Mouse (Mus musculus) heart, postnatal 4 days (tissue): Measurements from ENCODE around the gene Bik. TPM values are rescaled to one million over a fixed set of nuclear protein-coding genes. Genes with fewer than 3 reads are reported as not detected.
"Not testable (repeated sequence)": the region's sequence is repeated elsewhere in the genome, so short reads cannot be mapped to it uniquely, and the experiment has no call there.

ENCODE experiments used
- DNase-seq: peaks from one replicate; pipeline ENCODE4 v3.0.0; 2021
- total RNA-seq, 2 experiments: library from RNA; stranded (reverse); gene quantifications; 2 replicates each; pipeline ENCODE4 v1.2.3; 2021

Bik gene
- total RNA-seq, result 10 to 100 TPM; 22.8 to 28.0 TPM

- DNase-seq, result peak; percentile 80
Measured at GRCm38 (mm10) chr15:83526424-83527091, at the start of gene Bik. Bik (plus strand) TSS chr15:83526862.

DNA sequence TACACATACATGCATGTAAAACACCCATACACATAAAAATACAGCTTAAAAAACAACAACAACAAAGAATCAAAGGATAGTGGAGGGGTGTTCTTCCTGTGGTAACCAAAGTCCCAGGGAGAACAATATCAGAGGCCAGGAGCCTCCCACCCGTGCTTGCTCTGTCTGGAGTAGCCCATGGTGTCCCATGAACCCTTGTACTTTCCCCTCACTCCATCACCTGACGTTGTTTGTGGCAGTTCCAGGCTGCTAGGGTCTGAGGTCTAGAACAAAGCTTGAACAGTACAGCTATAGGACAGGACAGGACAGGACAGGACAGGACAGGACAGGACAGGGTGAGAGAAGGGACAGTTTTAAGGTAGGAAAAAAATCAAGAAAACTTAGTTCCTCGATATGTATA is 48.6 kb upstream of the Bik start:
- no peak for DNase-seq

DNA sequence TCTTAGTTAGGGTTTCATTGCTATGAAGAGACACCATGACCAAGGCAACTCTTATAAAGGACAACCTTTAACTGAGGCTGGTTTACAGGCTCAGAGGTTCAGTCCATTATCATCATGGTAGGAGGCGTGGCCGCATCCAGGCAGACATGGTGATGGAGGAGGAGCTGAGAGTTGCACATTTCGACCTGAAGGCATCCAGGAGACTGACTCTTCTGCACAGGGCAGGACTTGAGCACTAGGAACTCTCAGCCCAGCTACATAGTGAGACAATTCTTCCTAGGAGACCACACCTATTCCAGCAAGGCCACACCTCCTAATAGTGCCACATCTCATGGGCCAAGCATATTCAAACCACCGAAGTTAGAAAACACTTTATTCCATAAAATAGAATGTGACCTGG is 46.8 kb upstream of the Bik start:
- DNase-seq, result no peak

DNA sequence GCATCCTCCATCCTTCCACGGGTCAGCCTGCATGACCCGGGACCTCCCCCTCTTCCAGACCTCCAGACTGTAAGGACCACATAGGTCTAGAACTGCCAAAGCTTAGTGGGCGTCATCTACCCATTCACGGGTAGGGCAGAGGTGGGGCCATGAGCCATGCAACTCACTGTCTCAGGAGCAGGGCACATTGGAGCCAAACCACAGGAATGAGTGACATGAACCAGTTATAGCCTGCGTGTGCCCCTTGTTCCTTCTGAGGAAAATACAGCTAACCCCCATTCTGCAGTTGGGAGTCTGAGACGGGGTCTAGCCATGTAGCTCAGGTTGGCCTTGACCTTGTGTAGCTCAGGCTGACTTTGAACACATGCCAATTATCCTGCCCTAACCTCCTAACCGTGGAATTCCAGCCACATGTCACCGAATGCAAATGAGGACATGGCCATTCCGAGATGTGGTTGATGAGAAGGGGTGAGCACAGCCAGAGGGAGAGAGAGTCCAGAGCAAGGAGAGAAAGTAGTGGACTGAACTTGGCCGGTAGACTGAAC is 45.4 kb upstream of the Bik start:
- no peak for DNase-seq

DNA sequence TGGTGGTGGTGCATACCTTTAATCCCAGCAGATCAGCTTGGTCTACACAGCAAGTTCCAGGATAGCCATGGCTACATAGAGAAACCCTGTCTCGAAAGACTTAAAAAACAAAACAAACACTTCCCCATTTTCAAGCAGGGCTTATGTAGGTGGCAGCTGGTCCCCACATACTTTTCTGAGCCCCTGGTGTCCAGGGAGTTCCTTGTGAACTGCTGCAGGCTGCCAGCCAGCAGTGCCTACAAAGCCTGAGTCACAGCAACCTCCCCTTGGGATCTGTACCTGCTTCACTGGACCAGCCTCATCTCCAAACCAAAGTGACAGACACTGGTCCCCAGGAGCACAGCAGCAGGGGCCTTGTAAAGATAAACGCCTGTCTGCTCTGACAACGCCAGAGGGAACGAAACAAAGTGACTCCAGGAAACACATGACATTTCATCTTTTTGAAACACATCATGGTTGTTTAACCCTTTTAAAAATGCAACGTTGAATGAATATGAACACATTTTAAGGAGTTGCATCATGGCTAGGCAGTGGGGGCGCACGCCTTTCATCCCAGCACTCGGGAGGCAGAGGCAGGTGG is 43.9 kb upstream of the Bik start:
- DNase-seq, result no peak

DNA sequence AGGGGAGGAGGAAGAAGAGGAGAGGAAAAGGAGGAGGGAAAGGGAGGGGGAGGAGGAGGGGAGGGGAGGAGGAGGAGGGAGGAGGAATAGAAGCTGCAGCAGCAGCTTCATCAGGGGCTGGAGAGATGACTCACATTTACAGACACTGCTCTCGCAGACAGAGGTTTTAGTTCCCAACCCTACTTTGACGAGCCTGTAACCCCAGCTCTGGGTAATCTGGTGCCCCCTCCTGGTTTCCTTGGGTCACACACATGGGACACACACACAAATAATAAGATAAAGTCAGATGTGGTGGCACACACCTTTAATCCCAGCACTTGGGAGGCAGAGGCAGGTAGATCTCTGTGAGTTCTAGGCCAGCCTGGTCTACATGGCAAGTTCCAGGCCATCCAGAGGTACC is 43.2 kb upstream of the Bik start:
- DNase-seq, result peak; percentile 51

DNA sequence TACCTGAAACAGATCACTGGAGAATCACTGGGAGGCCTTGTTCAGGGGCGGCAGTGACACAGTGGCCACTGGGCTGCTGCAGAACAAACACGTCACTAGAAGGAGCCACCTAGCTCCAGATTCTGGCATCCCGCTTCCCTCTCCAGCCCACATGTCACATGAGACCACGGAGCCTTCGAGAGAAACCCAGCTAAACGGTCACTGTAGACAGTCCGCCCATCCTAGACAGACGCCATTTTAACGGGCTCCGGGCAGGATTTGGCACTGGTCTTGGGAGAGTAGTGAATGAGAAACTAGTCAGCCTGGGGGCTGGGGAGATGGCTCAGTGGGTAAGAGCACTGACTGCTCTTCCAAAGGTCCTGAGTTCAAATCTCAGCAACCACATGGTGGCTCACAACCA is 42.4 kb upstream of the Bik start:
- no peak for DNase-seq

- peak; percentile 65 for DNase-seq
Measured at GRCm38 (mm10) chr15:83487477-83488115, 39.1 kb upstream of the Bik start.

DNA sequence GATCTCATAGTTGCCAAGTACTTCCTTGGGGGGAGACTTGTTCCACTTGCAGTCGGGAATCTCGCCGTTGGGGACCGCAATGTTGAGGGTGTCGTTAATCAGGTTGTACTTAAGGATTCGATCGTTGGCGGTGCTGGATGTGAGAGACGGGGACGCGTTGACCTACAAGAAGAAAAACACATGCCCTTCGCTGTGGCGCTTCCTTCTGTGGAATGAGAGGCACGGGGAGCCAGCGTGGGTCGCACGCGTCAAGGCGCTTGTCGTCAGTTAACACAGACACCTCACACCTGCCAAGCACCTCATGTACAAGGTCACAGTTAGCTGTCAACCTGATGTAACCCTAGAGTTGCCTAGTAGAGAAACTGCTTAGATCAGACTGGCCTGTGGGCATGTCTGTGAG is 37.2 kb upstream of the Bik start:
- peak; percentile 52 for DNase-seq

DNA sequence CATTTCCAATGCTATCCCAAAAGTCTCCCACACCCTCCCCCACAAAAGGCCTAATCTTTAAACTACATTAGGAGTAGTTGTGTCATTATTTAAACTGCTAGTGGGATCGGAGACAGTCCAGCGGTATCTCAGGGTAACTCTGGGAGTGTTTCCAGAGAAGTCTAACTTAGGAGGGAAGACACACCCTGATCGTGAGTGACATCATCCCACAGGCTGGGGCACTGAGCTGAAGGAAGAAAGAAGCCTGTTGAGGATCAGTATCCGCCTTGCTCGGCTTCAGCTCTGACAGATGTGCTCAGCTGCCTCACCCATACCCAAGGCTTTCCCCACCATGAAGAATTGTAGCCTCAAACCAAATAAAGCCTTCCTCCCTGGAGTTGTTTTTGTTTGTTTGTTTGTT is 34.8 kb upstream of the Bik start:
- peak; percentile 43 for DNase-seq

DNA sequence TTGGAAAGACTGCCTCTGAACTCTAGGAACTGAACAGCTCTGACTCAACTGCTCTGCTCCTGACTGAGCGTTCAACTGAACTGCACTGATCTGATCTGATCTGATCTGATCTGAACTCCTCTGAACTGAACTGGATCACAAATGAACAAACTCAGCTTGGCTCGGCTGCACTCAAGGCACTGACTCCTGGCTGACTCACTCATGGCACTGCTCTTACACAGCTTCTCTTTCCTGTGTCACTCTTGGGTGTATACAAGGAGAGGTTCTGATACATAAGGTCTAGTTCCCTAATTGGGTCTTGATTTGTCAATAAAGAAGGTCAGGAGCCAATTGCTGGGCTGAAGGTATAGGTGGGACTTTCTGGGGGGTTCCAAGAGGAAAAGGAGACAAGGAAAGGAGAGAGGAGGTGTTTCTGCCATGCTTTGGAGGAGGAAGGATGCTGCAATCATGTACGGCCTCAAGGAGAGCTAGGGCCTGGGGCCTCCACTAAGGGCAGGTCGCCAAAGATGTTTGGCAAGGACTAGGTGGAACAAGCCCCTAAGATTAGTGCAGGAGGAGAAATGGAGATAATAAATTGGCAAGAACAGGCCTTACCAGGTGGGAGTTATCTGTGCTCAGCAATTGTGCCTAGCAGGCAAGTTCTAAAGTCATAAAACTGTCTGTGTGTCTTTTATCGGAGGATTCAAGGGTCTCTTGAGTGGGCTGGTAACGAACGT is 32.6 kb upstream of the Bik start:
- DNase-seq, result no peak

GRCm38 (mm10) chr15:83494572-83494920 is 32.1 kb upstream of the Bik start:
- no peak for DNase-seq

- no peak for DNase-seq
Measured at GRCm38 (mm10) chr15:83495195-83495594, 31.5 kb upstream of the Bik start.

DNA sequence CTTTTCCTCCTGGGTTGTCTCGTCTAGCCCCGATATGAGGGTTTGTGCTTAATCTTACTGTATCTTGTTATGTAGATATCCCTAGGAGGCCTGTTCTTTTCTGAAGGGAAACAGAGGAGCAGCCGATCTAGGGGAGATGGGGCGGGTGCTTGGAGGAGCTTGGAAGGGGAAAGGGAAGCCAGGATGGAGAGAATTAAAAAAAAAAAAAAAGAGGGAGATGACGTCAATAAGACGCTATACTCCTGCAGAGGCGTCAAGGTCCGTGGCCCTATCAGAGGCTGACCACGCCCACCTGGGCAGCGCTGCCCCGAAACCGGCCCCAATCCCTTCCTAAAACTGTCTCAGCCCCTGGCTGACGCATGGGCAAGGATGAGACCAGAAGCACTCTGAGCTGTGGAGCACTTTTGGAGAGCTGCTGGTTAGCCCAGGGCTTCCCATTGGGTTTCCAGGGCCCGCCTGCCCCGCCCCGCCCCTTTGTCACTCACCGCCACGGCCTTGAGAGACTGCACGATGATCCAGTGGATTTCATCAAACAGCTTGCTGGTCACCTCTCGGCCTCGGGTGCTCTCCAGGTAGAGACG is 30.8 kb upstream of the Bik start:
- DNase-seq, result no peak

- DNase-seq, result no peak
Measured at GRCm38 (mm10) chr15:83497299-83497698, 29.4 kb upstream of the Bik start.

DNA sequence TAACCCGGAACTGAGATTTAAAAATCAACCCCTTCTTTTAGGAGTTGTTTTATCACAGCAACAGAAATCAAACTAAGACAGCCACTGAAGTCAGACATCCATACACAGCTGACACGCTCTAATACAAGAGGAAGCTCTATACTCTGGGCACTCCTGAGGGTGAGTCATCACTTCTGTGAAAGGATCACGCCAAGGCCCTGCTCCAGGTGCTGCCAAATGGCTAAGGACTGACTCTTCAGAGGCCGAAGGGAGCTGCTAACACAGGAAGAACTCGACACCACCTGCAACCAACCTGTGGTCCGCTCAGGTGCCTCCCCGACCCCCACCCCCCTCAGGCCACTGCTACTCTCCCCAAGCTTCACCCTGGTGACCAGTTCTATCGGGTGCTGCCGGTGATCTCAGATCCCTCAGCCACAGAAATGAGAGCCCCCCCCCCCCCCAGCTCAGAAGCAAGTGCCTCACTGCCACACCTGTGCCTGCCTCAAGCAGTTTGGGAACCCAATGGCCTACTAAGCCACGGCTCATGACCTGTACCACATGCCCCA is 27.4 kb upstream of the Bik start:
- no peak for DNase-seq

GRCm38 (mm10) chr15:83500352-83500751 is 26.3 kb upstream of the Bik start:
- peak; percentile 55 for DNase-seq

- not testable (repeated sequence) for DNase-seq
Measured at GRCm38 (mm10) chr15:83501483-83501882, 25.2 kb upstream of the Bik start.

DNA sequence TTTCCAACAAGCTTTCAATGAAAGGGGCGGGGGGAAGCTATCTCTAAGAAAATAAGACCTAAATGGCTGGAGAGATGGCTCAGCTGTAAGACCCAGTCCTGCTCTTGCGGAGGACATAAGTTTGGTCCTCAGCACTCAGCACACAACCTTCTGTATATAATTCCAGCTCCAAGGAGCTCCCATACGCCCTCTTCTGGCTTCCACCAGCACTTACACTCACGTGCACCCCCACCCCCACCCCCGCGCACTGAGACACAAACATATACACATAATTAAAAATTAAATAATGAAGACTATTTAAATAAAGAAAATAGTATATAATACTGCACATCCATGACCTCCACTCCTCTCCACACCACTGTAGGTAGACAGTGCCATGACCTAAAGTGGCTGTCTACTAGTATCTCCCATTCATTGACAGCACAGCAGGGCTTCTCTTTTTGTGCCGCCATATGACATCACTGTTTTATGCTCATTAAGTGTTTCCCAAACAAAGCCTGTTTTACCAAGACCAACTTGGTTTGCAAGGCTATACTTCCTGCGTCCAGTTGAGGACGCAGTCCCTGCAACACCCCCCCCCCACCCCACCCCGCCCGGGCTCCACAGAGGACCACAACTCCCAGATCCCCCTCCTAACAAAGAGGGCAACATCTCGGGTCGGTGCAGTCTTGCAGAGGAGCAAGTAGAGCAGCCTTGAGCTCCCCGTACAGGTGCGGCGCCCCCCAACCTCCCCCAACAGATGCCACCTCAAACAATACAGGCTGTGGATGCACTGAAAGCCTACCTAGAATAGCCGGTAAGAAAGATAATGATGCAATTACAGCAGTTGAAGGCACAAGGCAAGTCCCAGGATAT is 16.5 kb upstream of the Bik start:
- no peak for DNase-seq

- DNase-seq, result peak; percentile 97
Measured at GRCm38 (mm10) chr15:83510805-83511405, 15.8 kb upstream of the Bik start, which contains the start of gene Ttll1. Ttll1 (minus strand) TSS chr15:83510893.
